Mouse (Mus musculus) cerebellum, adult 2 months (tissue): Measurements from ENCODE around the gene Ccdc54.

Experiments
- CTCF ChIP-seq: fragments of 200-500 bp; IDR thresholded peaks from 2 replicates; pipeline ENCODE4 v1.5.1; 2011; ENCODE audit warnings: low read depth, mild to moderate bottlenecking, control low read depth, low read length, moderate library complexity, borderline replicate concordance; ENCODE audit not compliant: insufficient read depth
- POLR2A ChIP-seq: fragments of 200-500 bp; IDR thresholded peaks from 2 replicates; pipeline ENCODE4 v1.6.1; 2011; ENCODE audit warnings: low read length, control low read depth, borderline replicate concordance; ENCODE audit not compliant: insufficient read depth

- TF ChIP-seq POLR2A (no peak), CTCF (no peak)
Measured at GRCm38 (mm10) chr16:50559163-50559771, 31.7 kb downstream of the Ccdc54 start.
